Mouse (Mus musculus) limb, embryonic 10.5 days (tissue): ENCODE measurements at regions not wholly inside any gene's neighbourhood (a gene's known extent, or its start where the extent isn't known, plus 50 kb on each side); places are given as distances from the start of the nearest gene placed in this dataset.
A peak's percentile ranks its signal among the peaks of the same experiment; 100 is the strongest.

Source experiments
- DNase-seq: peaks from one replicate; pipeline ENCODE4 v3.0.0-alpha.2; 2017; ENCODE audit warnings: low spot score
- H3K27ac ChIP-seq: fragments of 300-500 bp; sonication (generic); 2 replicates; pipeline ENCODE4 v1.5.1; 2016; ENCODE audit warnings: mild to moderate bottlenecking
- H3K27me3 ChIP-seq: fragments of 300-500 bp; sonication (generic); 2 replicates; pipeline ENCODE4 v1.6.1; 2016; ENCODE audit warnings: low read depth, mild to moderate bottlenecking; ENCODE audit not compliant: poor library complexity, severe bottlenecking
- H3K36me3 ChIP-seq: fragments of 300-500 bp; sonication (generic); 2 replicates; pipeline ENCODE4 v1.6.1; 2016; ENCODE audit warnings: mild to moderate bottlenecking, moderate library complexity
- H3K4me1 ChIP-seq: fragments of 300-500 bp; sonication (generic); 2 replicates; pipeline ENCODE4 v1.6.1; 2016
- H3K4me3 ChIP-seq: fragments of 300-500 bp; sonication (generic); 2 replicates; pipeline ENCODE4 v1.5.1; 2016; ENCODE audit warnings: mild to moderate bottlenecking, moderate library complexity
- H3K9me3 ChIP-seq: fragments of 300-500 bp; sonication (generic); replicated peaks from 2 replicates; pipeline ENCODE4 v1.6.1; 2016; ENCODE audit warnings: mild to moderate bottlenecking
- WGBS: fragments of 180-500 bp; shearing (Covaris S2); methylation state at CpG from one replicate; pipeline ENCODE4 v1.1.7; 2016; 5-methylcytosine and 5-hydroxymethylcytosine counted together

DNA sequence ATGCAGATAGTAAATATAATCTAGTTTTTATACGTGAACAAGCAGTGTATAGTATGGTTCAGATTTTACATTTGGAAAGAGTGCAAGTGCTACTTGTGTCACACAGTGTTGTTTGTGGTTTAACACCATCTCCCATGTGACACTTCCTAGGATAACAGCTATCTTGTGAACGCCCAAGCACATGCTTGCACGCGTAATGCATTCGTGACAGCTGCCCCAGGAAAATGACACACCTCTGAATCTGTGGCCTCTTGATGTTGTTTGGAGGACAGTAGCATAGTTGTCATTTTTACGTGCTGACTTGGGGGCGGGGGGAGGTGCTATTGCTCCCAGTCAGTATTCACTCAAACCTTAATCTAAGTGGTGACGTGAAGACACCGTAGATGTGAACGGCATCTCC lies 256.2 kb upstream of the Daam1 start:
- WGBS, result 91% methylated on average over 10 of the region's 10 CpGs
- Histone ChIP-seq H3K4me1 (peaks cover 32% of the 10 kb centered on the region), H3K36me3 (no peaks in the 10 kb centered on the region)

DNA sequence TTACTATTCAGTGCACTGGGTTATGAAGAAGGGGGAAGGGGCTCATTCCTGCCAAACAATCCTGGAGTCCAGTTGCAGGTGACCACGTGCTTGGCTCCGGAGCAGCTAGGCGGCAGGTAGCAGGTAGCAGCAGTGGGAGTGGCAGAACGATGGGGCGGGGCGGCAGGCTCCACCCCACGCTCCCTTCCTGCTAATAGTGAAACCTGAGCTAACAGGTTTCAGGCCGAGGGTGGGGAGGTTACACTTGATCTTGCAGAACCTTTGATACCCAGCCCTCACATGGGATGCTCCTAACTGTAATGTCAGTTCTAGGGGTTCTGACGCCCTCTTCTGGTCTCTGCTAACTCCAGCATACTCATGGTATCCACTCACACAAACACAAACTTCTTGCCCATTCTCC lies 253.5 kb upstream of the Daam1 start:
- H3K27me3 ChIP-seq, result peaks cover 11% of the 10 kb centered on the region; the same call in 1 of the 2 replicates
- DNase-seq, result peak; percentile 64
- no peaks in the 10 kb centered on the region for H3K36me3 ChIP-seq
- WGBS, result 6% methylated on average over 9 of the region's 9 CpGs
- H3K4me3 ChIP-seq, result peak overlapping the region; percentile 34
- no peak overlapping the region for H3K27ac ChIP-seq
- H3K4me1 ChIP-seq, result peaks cover 25% of the 10 kb centered on the region
- no peaks in the 10 kb centered on the region for H3K9me3 ChIP-seq

More for the DNA sequence above, 256.2 kb upstream of the Daam1 start:
- Histone ChIP-seq H3K4me3 (no peak overlapping the region), H3K9me3 (no peaks in the 10 kb centered on the region), H3K27ac (no peak overlapping the region), H3K27me3 (peaks cover 11% of the 10 kb centered on the region; the same call in 1 of the 2 replicates)
- DNase-seq, result no peak

DNA sequence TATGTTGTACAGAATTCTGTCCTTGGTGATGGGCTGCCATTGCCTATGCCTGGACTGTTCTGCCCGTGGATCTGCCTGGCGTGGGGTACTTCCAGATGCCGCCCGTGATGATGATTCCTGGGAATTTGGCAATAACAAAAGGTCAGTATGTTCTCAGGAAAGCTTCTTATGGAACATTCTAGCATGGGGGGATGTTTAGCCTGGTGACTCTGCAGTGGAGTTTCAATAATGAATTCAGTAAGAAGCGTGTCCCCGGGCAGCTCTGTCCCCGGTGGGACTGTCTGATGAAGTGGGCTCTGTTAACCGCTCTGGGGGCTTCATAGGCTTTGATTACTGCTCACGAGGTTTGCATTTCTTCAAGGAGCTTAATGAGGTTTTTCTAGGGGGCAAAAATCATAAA lies 252.9 kb upstream of the Daam1 start:
- Histone ChIP-seq H3K27me3 (peaks cover 11% of the 10 kb centered on the region; the same call in 1 of the 2 replicates), H3K4me3 (no peak overlapping the region), H3K36me3 (no peaks in the 10 kb centered on the region), H3K27ac (no peak overlapping the region), H3K4me1 (peaks cover 21% of the 10 kb centered on the region), H3K9me3 (no peaks in the 10 kb centered on the region)
- DNase-seq, result no peak
- WGBS, result 85% methylated on average over 9 of the region's 9 CpGs

DNA sequence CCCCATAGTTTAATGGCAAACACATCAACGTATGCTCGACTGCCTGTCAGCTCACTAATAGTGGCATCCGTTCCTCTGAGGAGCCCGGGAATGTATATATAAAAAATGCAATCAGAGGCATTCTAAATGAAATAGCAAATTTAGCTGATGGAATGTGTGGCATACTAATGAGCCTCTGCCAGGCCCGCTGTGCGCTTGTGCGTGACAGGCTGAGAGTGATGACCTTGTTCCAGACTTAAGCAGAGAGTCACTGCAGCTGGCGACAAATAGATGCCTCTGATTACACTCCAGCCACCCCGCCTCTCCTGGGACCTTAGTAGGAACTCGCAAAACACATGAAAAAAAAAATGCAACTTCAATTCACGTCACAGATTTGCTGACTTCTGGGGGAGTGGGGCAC lies 252.0 kb upstream of the Daam1 start:
- 51% methylated on average over 11 of the region's 11 CpGs for WGBS
- no peaks in the 10 kb centered on the region for H3K36me3 ChIP-seq
- no peak overlapping the region for H3K4me3 ChIP-seq
- no peak overlapping the region for H3K27ac ChIP-seq
- peaks cover 11% of the 10 kb centered on the region; the same call in 1 of the 2 replicates for H3K27me3 ChIP-seq
- DNase-seq, result no peak
- peaks cover 18% of the 10 kb centered on the region for H3K4me1 ChIP-seq
- no peaks in the 10 kb centered on the region for H3K9me3 ChIP-seq

DNA sequence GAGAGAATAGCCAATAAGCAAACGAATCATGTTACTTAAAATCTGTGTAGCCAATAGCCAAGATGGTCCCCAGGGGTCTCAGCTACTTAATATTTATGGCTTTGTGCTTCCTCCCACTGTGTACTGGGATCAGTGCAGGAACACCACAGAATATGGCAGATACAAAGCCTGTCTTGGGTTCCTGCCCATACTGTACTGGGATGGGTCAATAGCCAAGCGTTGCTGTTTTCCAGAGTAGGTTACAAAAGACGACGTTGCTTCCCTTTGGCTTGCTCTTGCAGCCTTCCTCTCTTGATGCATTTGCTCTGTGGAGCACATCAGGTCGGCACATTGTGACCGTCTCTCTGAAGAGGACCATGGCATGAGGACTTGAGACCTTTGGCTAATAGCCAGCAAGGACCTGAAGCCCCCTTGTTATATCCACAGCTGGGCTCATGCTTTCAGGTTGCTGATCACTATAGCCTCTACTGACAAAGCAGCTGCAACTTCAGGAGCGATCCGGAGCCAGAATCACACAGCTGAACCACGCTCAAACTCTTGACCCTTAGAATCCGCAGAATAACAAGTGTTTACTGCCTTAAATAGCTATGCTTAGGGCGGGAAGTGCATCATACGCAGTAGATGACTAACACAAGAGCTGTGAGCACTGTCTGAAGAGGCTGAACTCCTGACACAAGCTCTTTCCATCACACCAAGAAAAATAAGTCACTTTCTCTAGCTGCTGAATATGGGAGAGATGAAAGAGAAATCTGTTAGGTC lies 250.2 kb upstream of the Daam1 start:
- Histone ChIP-seq H3K4me1 (peaks cover 18% of the 10 kb centered on the region), H3K27me3 (peaks cover 11% of the 10 kb centered on the region; the same call in 1 of the 2 replicates), H3K9me3 (no peaks in the 10 kb centered on the region), H3K27ac (no peak overlapping the region), H3K4me3 (no peak overlapping the region), H3K36me3 (no peaks in the 10 kb centered on the region)
- DNase-seq, result peak; percentile 12
- WGBS, result 90% methylated on average over 12 of the region's 12 CpGs

DNA sequence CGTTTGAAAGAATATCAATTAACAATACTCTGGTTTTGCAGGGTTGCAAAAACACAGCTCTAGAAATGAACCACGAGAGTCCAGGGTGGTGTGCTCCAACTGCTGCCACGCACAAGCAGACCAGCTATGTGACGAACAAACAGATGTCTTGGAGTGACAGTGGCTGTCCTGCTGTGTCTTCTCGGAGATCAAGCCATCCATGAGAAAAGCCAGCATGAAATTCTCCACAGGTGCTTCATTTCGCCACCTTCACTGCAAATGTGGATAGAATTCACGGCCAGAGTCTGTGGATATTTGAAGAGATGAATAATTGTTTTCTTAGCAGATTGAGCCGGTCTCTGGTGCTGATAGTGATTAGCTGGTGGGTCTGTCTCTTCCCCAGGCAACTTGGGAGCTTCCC lies 246.3 kb upstream of the Daam1 start:
- Histone ChIP-seq H3K36me3 (no peaks in the 10 kb centered on the region), H3K9me3 (no peaks in the 10 kb centered on the region), H3K4me1 (no peaks in the 10 kb centered on the region), H3K4me3 (no peak overlapping the region), H3K27ac (no peak overlapping the region), H3K27me3 (no peaks in the 10 kb centered on the region)
- 80% methylated on average over 8 of the region's 8 CpGs for WGBS
- no peak for DNase-seq

DNA sequence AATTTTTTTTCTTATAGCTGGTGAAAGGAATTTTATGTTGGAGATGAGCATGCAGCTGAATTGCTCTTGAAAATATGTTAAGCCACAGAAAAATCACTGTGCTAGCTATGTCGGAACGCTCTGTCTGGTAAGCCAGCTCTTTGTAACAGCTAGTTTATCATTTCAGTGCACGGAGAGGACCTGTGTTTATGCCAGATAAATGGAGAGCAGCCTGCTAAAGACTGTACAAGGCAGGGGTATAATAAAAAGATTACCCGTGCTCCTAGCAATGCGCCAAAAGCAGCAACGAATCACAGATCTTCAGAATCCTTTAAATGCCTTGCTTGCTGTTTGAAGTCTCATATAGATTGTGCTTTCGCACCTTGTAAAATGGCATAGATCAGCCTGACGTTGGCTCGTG lies 232.2 kb upstream of the Daam1 start:
- no peaks in the 10 kb centered on the region for H3K4me1 ChIP-seq
- H3K27ac ChIP-seq, result no peak overlapping the region
- WGBS, result 49% methylated on average over 9 of the region's 9 CpGs
- no peak overlapping the region for H3K4me3 ChIP-seq
- no peaks in the 10 kb centered on the region for H3K36me3 ChIP-seq
- no peaks in the 10 kb centered on the region for H3K9me3 ChIP-seq
- no peak for DNase-seq
- no peaks in the 10 kb centered on the region for H3K27me3 ChIP-seq

DNA sequence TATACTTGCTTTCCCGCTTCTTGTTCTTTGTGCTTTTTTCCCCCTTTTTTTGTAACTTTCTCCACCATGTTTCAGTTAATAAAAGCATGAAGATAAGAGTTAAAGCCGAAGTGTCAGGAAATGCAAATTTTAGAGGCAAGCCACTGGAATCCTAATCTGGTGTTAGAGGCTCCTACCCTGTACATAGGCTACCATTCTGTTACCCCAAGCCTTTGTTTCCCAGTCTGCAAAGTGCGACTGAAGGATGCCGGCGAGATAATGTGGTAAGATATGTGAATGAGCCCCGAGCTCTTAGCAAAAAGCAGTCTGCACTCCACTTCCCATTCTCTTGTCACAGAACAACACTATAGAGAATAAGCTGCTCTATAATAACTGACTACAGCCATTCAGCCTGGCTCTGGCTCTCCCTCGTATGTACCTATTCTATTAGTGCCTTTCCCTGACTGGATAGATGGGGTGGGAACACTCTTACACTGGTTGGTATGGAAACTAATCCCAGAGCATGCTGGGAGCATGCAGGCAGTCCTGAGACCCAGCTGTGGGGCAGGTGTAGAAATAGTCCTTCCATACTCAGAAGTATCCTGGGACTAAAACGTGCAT lies 229.7 kb upstream of the Daam1 start:
- WGBS, result 90% methylated on average over 8 of the region's 8 CpGs
- no peak for DNase-seq
- Histone ChIP-seq H3K4me3 (no peak overlapping the region), H3K36me3 (no peaks in the 10 kb centered on the region), H3K4me1 (no peaks in the 10 kb centered on the region), H3K9me3 (no peaks in the 10 kb centered on the region), H3K27me3 (no peaks in the 10 kb centered on the region), H3K27ac (no peak overlapping the region)

DNA sequence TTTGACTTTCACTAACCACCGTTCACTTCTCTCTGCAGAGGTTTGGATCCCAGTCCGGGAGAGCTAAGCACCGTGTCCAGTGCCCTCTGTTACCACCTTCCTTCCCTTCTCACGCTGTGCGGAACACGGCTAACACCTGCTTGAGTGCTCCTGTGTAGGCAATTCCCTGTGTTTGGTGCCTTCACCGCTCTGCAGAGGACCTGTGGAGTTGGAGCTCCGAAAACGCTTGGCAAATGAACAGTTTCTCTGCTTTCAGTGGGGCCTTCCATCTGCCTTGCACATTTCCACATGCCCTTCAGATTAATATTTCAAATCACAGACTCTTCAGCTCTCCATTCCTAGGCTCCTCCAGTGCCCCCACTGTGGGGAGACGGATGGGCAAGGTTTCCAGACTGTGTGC lies 227.7 kb upstream of the Daam1 start:
- no peak overlapping the region for H3K4me3 ChIP-seq
- H3K9me3 ChIP-seq, result no peaks in the 10 kb centered on the region
- no peak overlapping the region for H3K27ac ChIP-seq
- WGBS, result 89% methylated on average over 10 of the region's 10 CpGs
- no peaks in the 10 kb centered on the region for H3K27me3 ChIP-seq
- DNase-seq, result no peak
- H3K4me1 ChIP-seq, result no peaks in the 10 kb centered on the region
- no peaks in the 10 kb centered on the region for H3K36me3 ChIP-seq

DNA sequence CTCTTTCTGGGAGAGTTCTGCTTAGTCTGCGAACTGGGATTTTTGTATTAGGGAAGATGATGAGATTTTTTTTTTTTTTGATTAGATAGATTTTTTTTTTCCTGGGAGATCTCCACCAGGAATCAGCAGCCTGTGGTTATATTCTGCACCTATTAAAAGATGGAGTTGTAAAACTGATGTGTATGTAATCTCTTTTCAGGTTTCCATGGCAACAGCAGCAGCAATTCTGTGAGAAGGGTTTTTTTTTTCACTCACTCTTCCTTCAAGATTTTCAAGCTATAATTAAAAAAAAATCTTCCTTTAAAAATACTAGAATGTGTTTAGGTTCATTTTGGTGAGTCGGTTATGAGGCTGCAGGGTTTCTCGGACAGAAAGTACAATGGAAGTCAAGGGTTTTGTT lies 224.5 kb upstream of the Daam1 start:
- no peak for DNase-seq
- Histone ChIP-seq H3K36me3 (no peaks in the 10 kb centered on the region), H3K27ac (no peak overlapping the region), H3K4me1 (no peaks in the 10 kb centered on the region), H3K27me3 (no peaks in the 10 kb centered on the region), H3K9me3 (no peaks in the 10 kb centered on the region), H3K4me3 (no peak overlapping the region)
- WGBS, result 93% methylated on average over 3 of the region's 3 CpGs

DNA sequence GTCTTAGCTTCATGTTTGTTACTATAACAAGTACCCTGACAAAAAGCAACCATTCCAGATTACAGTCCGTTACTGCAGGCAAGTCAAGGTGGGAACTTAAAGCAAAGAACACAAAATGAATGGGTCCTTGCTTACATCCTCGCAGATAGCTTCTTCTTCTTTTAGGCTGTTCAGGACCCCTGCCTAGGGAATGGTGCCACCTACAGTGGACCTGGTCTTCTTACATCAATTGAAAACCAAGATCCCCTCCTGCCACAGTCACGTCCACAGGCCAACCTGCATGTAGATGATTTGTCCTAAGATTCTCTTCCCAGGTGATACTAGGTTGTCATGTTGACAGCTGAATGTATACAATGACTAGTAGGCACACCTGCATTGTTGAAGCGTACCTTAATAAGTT lies 222.9 kb upstream of the Daam1 start:
- Histone ChIP-seq H3K27me3 (no peaks in the 10 kb centered on the region), H3K4me3 (no peak overlapping the region), H3K4me1 (no peaks in the 10 kb centered on the region), H3K27ac (no peak overlapping the region), H3K36me3 (no peaks in the 10 kb centered on the region), H3K9me3 (no peaks in the 10 kb centered on the region)
- 94% methylated on average over 4 of the region's 4 CpGs for WGBS
- DNase-seq, result no peak

DNA sequence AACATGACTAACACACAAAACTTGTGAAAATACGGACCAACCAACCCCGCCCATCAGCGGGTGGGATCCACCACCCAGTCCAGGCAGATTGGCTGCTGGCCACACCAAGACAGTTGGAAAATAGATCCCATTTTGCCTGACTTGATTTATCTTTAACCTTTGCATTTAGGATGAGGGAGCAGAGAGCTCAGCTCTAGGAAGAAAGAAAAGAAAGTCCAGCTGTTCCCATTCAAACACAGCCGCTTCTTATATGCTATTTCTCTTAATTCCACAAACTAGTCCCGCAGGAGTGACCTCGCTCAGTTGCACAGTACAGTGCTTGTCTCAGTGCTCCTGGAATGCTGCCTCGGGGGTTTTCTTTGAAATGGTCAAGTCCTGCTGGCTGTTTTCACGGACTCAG lies 217.6 kb upstream of the Daam1 start:
- no peaks in the 10 kb centered on the region for H3K9me3 ChIP-seq
- no peaks in the 10 kb centered on the region for H3K27me3 ChIP-seq
- H3K4me3 ChIP-seq, result no peak overlapping the region
- no peaks in the 10 kb centered on the region for H3K36me3 ChIP-seq
- H3K27ac ChIP-seq, result no peak overlapping the region
- no peak for DNase-seq
- no peaks in the 10 kb centered on the region for H3K4me1 ChIP-seq
- WGBS, result 80% methylated on average over 8 of the region's 8 CpGs

DNA sequence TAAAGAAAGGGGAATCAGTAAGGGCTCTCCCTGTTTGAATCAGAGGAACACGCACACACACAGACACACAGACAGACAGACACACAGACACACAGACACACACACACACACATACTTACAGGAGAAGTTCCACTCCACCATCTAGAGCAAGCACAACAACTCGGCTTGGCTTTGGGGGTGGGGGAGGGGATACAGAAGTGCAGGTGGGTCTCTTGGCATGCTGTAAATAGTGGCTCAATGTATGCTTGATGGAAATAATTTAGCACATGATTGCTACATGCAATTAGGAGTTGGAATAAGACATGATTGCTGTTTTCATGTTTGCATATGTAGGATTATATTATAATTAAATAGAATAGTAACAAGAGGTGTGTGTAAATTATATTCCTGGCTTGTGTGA lies 215.9 kb upstream of the Daam1 start:
- no peak for DNase-seq
- Histone ChIP-seq H3K9me3 (no peaks in the 10 kb centered on the region), H3K36me3 (no peaks in the 10 kb centered on the region), H3K4me3 (no peak overlapping the region), H3K27ac (no peak overlapping the region), H3K4me1 (peaks cover 6% of the 10 kb centered on the region; the same call in 1 of the 2 replicates), H3K27me3 (no peaks in the 10 kb centered on the region)
- 86% methylated on average over 2 of the region's 2 CpGs for WGBS
